Mouse (Mus musculus): ENCODE measurements at regions not wholly inside any gene's neighbourhood (a gene's known extent, or its start where the extent isn't known, plus 50 kb on each side); places are given as distances from the start of the nearest gene placed in this dataset.
"Not testable (repeated sequence)": the region's sequence is repeated elsewhere in the genome, so short reads cannot be mapped to it uniquely, and the experiment has no call there.

GRCm38 (mm10) chr17:3023426-3023825 is 91.3 kb upstream of the Scaf8 start:
- Histone ChIP-seq H3K36me3 (ENCODE audit: control insufficient read depth, insufficient read depth, low read length) (no peaks in the 10 kb centered on the region), H3K4me2 (replicated peaks; ENCODE audit: low read depth, low read length) (no peak overlapping the region), H3K27ac (ENCODE audit: low read length) (no peak overlapping the region), H3K9ac (replicated peaks; ENCODE audit: low read depth, low read length) (no peak overlapping the region), H3K27me3 (ENCODE audit: control insufficient read depth, insufficient read depth, low read length) (no peaks in the 10 kb centered on the region), H3K4me1 (ENCODE audit: control insufficient read depth, insufficient read depth, low read length) (no peaks in the 10 kb centered on the region), H3K9me3 (ENCODE audit: control insufficient read depth, low read depth, low read length) (peaks cover 16% of the 10 kb centered on the region; the same call in 1 of the 2 replicates), H3K4me3 (ENCODE audit: low read depth, low read length) (no peak overlapping the region)
- 79% methylated on average over 1 of the region's 1 CpGs for WGBS
- ATAC-seq (ENCODE audit: insufficient number of reproducible peaks, insufficient read depth, low FRiP score, low read depth): no peak

GRCm38 (mm10) chr17:3026859-3027258 is 87.9 kb upstream of the Scaf8 start:
- WGBS: 58% methylated on average over 1 of the region's 1 CpGs
- ATAC-seq (ENCODE audit: insufficient number of reproducible peaks, insufficient read depth, low FRiP score, low read depth); H3K9me3 ChIP-seq (ENCODE audit: control insufficient read depth, low read depth, low read length); H3K27me3 ChIP-seq (ENCODE audit: control insufficient read depth, insufficient read depth, low read length); H3K27ac ChIP-seq (ENCODE audit: low read length); H3K4me3 ChIP-seq (ENCODE audit: low read depth, low read length); H3K9ac ChIP-seq (replicated peaks; ENCODE audit: low read depth, low read length); H3K4me1 ChIP-seq (ENCODE audit: control insufficient read depth, insufficient read depth, low read length); H3K36me3 ChIP-seq (ENCODE audit: control insufficient read depth, insufficient read depth, low read length); H3K4me2 ChIP-seq (replicated peaks; ENCODE audit: low read depth, low read length): not testable (repeated sequence)

GRCm38 (mm10) chr17:3027376-3027775 is 87.4 kb upstream of the Scaf8 start:
- H3K4me3 ChIP-seq (ENCODE audit: low read depth, low read length): no peak overlapping the region
- H3K9ac ChIP-seq (replicated peaks; ENCODE audit: low read depth, low read length): no peak overlapping the region
- H3K27ac ChIP-seq (ENCODE audit: low read length): no peak overlapping the region
- no peaks in the 10 kb centered on the region for H3K36me3 ChIP-seq (ENCODE audit: control insufficient read depth, insufficient read depth, low read length)
- H3K9me3 ChIP-seq (ENCODE audit: control insufficient read depth, low read depth, low read length): peaks cover 4% of the 10 kb centered on the region
- H3K4me2 ChIP-seq (replicated peaks; ENCODE audit: low read depth, low read length): no peak overlapping the region
- no peak for ATAC-seq (ENCODE audit: insufficient number of reproducible peaks, insufficient read depth, low FRiP score, low read depth)
- no peaks in the 10 kb centered on the region for H3K4me1 ChIP-seq (ENCODE audit: control insufficient read depth, insufficient read depth, low read length)
- WGBS: 75% methylated on average over 4 of the region's 4 CpGs
- no peaks in the 10 kb centered on the region for H3K27me3 ChIP-seq (ENCODE audit: control insufficient read depth, insufficient read depth, low read length)

GRCm38 (mm10) chr17:3029750-3030149 is 85.0 kb upstream of the Scaf8 start:
- not testable (repeated sequence) for H3K27ac ChIP-seq (ENCODE audit: low read length); H3K4me1 ChIP-seq (ENCODE audit: control insufficient read depth, insufficient read depth, low read length); H3K4me3 ChIP-seq (ENCODE audit: low read depth, low read length); H3K27me3 ChIP-seq (ENCODE audit: control insufficient read depth, insufficient read depth, low read length); H3K9me3 ChIP-seq (ENCODE audit: control insufficient read depth, low read depth, low read length); H3K36me3 ChIP-seq (ENCODE audit: control insufficient read depth, insufficient read depth, low read length); H3K9ac ChIP-seq (replicated peaks; ENCODE audit: low read depth, low read length); H3K4me2 ChIP-seq (replicated peaks; ENCODE audit: low read depth, low read length)
- ATAC-seq (ENCODE audit: insufficient number of reproducible peaks, insufficient read depth, low FRiP score, low read depth): peak; percentile 73
- WGBS: 76% methylated on average over 2 of the region's 2 CpGs

DNA sequence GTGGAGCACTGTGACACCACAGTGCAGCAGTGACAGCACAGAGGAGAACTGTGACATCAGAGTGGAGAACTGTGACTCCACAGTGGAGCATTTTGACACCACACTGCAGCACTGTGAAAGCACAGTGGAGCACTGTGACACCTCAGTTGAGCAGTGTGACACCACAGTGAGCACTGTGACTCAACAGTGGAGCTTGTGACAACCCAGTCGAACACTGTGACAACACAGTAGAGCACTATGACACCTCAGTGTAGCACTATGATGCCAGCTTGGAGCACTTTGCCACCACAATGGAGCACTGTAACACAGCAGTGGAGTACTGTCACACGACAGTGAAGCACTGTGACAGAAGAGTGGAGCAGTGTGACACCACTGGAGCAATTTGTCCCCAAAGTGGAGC is 79.7 kb upstream of the Scaf8 start:
- Histone ChIP-seq H3K4me1 (ENCODE audit: control insufficient read depth, insufficient read depth, low read length) (no peaks in the 10 kb centered on the region), H3K9me3 (ENCODE audit: control insufficient read depth, low read depth, low read length) (peaks cover 5% of the 10 kb centered on the region; the same call in 1 of the 2 replicates), H3K9ac (replicated peaks; ENCODE audit: low read depth, low read length) (no peak overlapping the region), H3K4me3 (ENCODE audit: low read depth, low read length) (no peak overlapping the region), H3K27ac (ENCODE audit: low read length) (no peak overlapping the region), H3K4me2 (replicated peaks; ENCODE audit: low read depth, low read length) (no peak overlapping the region), H3K36me3 (ENCODE audit: control insufficient read depth, insufficient read depth, low read length) (no peaks in the 10 kb centered on the region), H3K27me3 (ENCODE audit: control insufficient read depth, insufficient read depth, low read length) (no peaks in the 10 kb centered on the region)
- no peak for ATAC-seq (ENCODE audit: insufficient number of reproducible peaks, insufficient read depth, low FRiP score, low read depth)
- 62% methylated on average over 2 of the region's 2 CpGs for WGBS

DNA sequence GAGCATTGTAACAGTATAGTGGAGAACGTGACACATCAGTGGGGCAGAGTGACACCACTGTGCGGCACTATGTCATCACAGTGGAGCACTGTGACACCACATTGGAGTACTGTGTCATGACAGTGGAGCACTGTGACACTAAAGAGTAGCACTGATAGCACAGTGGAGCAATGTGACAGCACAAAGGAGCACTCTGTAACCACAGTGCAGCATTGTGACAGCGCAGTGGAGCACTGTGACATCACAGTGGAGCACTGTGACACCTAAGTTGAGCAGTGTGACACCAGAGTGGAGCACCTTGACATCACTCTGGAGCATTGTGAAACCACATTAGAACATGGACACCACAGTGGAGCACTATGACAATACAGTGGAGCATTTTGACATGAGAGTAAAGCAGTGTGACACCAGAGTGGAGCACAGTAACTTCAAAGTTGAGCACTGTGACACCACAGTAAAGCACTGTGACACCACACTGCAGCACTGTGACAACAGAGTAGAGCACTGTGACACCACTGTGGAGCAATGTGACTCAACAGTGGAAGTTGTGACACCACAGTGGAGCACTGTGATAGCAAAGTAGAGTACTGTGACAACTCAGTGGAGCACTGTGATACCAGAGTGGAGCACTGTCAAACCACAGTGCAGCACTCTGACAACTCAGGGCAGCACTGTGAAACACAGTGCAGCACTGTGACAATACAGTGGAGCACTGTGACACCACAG is 77.5 kb upstream of the Scaf8 start:
- no peak overlapping the region for H3K4me3 ChIP-seq (ENCODE audit: low read depth, low read length)
- WGBS: 42% methylated on average over 3 of the region's 3 CpGs
- no peaks in the 10 kb centered on the region for H3K36me3 ChIP-seq (ENCODE audit: control insufficient read depth, insufficient read depth, low read length)
- H3K9me3 ChIP-seq (ENCODE audit: control insufficient read depth, low read depth, low read length): peaks cover 1% of the 10 kb centered on the region; the same call in 1 of the 2 replicates
- no peak for ATAC-seq (ENCODE audit: insufficient number of reproducible peaks, insufficient read depth, low FRiP score, low read depth)
- no peaks in the 10 kb centered on the region for H3K4me1 ChIP-seq (ENCODE audit: control insufficient read depth, insufficient read depth, low read length)
- no peak overlapping the region for H3K27ac ChIP-seq (ENCODE audit: low read length)
- H3K27me3 ChIP-seq (ENCODE audit: control insufficient read depth, insufficient read depth, low read length): no peaks in the 10 kb centered on the region
- no peak overlapping the region for H3K9ac ChIP-seq (replicated peaks; ENCODE audit: low read depth, low read length)
- H3K4me2 ChIP-seq (replicated peaks; ENCODE audit: low read depth, low read length): no peak overlapping the region

- no peak overlapping the region for H3K4me3 ChIP-seq (ENCODE audit: low read depth, low read length)
- 76% methylated on average over 1 of the region's 1 CpGs for WGBS
- H3K9me3 ChIP-seq (ENCODE audit: control insufficient read depth, low read depth, low read length): no peaks in the 10 kb centered on the region
- no peak overlapping the region for H3K4me2 ChIP-seq (replicated peaks; ENCODE audit: low read depth, low read length)
- H3K36me3 ChIP-seq (ENCODE audit: control insufficient read depth, insufficient read depth, low read length): no peaks in the 10 kb centered on the region
- H3K9ac ChIP-seq (replicated peaks; ENCODE audit: low read depth, low read length): no peak overlapping the region
- no peaks in the 10 kb centered on the region for H3K27me3 ChIP-seq (ENCODE audit: control insufficient read depth, insufficient read depth, low read length)
- no peaks in the 10 kb centered on the region for H3K4me1 ChIP-seq (ENCODE audit: control insufficient read depth, insufficient read depth, low read length)
- H3K27ac ChIP-seq (ENCODE audit: low read length): no peak overlapping the region
- ATAC-seq (ENCODE audit: insufficient number of reproducible peaks, insufficient read depth, low FRiP score, low read depth): 0 out of 2 replicates have a peak, but pooled peaks have one; percentile 6
Measured at GRCm38 (mm10) chr17:3038067-3038466, 76.7 kb upstream of the Scaf8 start.

DNA sequence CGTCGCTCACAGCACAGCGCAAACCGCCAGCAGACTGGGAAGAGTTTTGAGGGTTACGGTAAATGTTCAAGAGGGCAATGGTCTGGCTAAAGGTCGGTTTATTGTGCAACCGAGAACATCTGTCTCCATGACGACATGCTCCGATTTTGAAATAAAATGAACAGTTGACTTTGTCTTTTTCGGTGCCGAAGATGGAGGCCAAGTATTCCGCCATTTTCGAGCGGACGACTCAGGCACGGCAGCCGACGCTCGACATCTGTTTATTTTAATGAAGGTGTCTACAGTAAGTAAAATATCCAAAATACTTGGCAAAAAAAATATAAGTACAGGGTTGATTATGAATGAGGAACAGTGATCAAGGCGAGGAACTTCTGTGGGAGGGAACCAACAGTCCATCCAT is 70.3 kb upstream of the Scaf8 start:
- not testable (repeated sequence) for H3K9me3 ChIP-seq (ENCODE audit: control insufficient read depth, low read depth, low read length); H3K36me3 ChIP-seq (ENCODE audit: control insufficient read depth, insufficient read depth, low read length); H3K4me3 ChIP-seq (ENCODE audit: low read depth, low read length); ATAC-seq (ENCODE audit: insufficient number of reproducible peaks, insufficient read depth, low FRiP score, low read depth); H3K4me1 ChIP-seq (ENCODE audit: control insufficient read depth, insufficient read depth, low read length); H3K27ac ChIP-seq (ENCODE audit: low read length); H3K27me3 ChIP-seq (ENCODE audit: control insufficient read depth, insufficient read depth, low read length); H3K9ac ChIP-seq (replicated peaks; ENCODE audit: low read depth, low read length); H3K4me2 ChIP-seq (replicated peaks; ENCODE audit: low read depth, low read length)
- 90% methylated on average over 20 of the region's 20 CpGs for WGBS

- whole genome bisulfite sequencing: 79% methylated on average over 4 of the region's 4 CpGs
- not testable (repeated sequence) for H3K27ac ChIP-seq (ENCODE audit: low read length); ATAC-seq (ENCODE audit: insufficient number of reproducible peaks, insufficient read depth, low FRiP score, low read depth); H3K9me3 ChIP-seq (ENCODE audit: control insufficient read depth, low read depth, low read length); H3K4me3 ChIP-seq (ENCODE audit: low read depth, low read length); H3K4me1 ChIP-seq (ENCODE audit: control insufficient read depth, insufficient read depth, low read length); H3K9ac ChIP-seq (replicated peaks; ENCODE audit: low read depth, low read length); H3K36me3 ChIP-seq (ENCODE audit: control insufficient read depth, insufficient read depth, low read length); H3K27me3 ChIP-seq (ENCODE audit: control insufficient read depth, insufficient read depth, low read length); H3K4me2 ChIP-seq (replicated peaks; ENCODE audit: low read depth, low read length)
Measured at GRCm38 (mm10) chr17:3053859-3054258, 60.9 kb upstream of the Scaf8 start.
